Mouse (Mus musculus) kidney, postnatal 36 days (tissue): ENCODE measurements around the gene Nrl.
A peak's percentile ranks its signal among the peaks of the same experiment; 100 is the strongest.

ENCODE experiments used
- DNase-seq, 2 experiments: peaks; one replicate each; pipeline ENCODE4 v3.0.0; 2021 to 2022; ENCODE audit warnings: mixed read lengths in 2 of 2

The Nrl gene

DNA sequence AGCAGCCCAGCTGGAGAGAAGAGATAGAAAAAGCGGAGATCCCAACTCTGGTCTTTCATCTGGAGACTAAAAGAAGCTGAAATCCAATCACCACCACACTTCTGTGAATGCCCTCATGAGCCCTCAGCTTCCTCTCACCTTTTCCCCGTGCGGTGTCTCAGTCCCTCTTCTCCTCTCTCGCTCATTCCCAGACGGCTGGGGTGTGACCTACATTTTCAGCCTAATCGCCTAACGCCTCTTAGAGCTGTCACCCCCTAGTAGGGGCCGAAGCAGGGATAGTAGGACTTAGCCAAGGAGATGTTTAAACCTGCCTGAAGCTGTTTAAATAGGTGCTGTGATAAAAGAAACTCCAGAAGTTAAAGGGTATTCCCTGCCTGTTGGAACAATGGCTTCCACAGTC, at the start of gene Nrl:
Gene Nrl (minus strand): TSS at position 197 of the 400 bp plus-strand sequence.
- no peak for DNase-seq

DNA sequence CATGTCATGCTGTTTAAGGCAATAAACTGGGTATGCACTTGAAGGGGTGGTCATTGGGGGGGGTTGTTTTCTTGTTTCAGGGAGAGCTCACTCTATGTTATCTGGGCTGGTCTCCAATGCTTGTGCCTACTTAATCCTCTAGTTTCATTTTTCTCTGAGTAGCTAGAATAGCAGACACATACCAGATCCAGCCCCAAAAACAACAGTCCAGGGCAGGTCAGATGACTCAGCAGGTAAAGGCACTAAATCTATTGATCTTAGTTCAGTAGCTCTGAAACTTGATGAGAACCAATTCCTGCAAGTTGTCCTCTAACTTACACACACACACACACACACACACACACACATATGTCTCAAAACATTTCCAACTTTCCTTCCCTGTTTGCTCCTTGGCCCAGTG, 47.0 kb upstream of the Nrl start:
- no peak for DNase-seq

DNA sequence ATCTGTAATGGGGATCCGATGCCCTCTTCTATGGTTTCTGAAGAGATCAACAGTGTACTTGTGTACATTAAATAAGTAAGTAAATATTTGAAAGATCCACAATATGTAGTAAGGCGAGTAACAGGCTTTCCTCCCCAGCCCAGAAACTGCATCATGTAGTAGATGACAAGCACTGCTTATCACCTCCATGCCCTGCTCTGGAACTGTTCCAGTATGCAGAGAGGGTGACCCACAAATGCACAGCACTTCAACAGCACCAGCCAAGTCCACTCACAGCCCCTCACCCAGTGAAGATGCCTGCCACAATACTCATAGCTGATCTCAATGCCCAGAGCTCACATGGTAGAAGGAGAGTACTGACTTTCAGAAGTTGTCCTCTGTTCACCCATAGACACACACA, 45.8 kb upstream of the Nrl start:
- DNase-seq: no peak

DNA sequence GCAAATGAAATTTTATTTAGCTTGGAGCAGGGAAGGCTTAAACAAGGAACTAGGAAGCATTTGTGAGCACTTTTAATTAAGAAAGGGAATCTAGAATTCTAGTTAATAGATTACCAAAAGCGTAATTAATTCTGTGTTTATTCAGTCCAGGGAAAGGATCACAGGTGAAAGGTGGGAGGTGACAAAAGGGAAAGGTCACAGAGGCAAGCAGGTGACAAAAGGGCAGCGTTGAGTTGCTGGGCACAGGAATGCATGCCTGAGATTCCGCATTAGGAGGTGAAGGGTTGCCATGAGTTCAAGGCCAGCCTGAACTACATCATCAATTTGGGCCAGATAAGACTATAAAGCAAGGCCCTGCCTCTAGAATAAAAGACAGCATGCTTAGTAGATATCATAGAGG, 42.7 kb upstream of the Nrl start:
- DNase-seq: peak; percentile 53 to 69

DNA sequence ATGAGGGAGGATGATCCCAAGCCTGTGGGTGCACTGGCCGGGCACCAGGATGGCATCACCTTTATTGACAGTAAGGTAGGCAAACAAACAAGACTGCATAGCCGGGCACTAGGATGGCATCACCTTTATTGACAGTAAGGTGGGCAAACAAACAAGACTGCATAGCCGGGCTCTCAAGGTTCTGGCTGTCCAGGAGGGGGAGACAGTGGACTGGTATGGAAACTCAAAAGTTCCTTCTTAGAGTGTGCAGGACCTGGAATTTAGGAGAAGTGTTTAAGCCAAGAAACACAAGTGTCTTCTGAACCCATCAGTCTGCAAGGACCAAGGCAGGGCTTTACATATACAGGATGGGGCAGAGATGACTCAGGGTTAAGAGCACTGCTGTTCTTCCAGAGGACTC, 41.0 kb upstream of the Nrl start:
- DNase-seq: peak in 1 of 2 experiments; percentile 40

DNA sequence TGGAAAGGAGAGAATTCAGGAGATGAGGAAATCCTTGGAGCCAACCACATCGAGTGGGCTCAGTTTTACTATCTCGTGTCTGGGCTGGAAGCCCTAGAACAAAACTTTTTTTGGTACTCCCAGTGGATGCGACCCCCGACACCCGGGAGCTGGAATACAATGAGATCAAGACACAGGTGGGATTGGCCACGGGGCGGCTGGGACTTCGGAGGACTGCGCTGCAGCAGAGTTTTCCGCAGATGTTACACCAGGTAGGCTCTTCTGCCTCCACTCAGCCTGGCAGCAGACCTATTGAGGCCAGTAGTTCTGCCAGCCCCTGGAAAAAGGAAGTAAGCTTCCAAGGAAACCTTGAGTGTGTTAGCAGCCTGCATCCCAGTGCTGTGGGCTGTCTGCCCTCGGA, 38.5 kb upstream of the Nrl start:
- DNase-seq: no peak

DNA sequence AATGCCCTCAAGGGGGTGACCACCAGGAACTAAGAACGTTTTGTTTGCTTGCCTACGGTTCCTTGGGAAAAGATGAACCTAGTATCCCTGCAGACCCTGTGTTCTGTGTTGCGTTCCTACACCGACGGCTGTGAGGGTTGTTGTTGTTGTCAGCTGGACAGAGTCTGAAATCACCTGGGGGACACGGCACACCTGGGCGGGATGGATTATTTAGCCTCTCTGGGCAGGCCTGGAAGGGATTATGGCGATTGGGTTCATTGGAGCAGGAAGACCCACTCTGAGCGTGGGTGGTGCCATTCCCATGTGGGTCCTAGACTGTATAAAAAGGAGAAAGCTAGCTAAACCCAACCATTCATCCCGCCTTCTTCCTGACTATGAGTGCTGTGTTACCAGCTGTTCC, 37.1 kb upstream of the Nrl start:
- peak in 1 of 2 experiments; percentile 38 for DNase-seq

DNA sequence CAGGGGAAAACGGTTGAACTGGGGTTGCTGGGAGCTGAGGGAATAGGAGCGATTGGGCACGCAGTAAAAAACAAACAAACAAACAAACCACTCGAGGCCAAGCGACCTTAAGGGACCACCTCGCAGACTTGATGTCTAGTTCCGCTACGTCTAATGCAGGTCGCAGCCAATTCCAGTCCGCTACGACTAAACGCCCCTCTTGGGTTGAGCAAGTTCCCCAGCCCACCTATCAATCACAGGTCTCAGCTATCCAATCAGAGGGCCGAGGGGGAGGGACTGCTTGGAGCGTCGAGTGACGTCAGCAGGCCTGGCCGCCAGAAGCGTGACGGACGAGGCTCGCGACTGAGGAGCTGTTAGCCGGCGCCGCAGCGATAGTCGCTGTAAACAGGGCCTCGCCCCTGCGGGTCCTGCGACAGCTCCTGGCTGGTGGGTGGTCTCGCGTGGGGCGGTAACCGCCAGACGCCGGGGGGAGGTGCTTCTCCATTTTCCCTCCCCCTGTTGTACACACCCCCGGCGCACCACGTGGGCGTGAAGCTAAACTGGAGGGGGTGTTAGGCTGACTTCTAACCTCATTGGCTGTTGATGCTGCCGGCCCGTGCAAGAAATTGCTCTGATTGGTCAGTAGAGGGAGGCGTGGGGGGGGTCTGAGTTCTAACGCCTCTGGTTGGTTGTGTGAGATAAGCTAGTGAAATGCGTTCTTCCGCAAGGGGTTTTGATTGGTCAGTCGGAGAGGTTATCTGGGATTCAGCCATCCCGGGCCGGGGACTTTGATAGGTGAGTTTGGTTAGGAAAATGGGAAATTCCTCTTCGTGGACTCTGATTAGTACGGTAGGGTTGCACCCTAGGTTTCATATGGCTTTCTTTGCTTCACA, 35.7 kb upstream of the Nrl start, which contains the start of gene A730061H03Rik:
Gene A730061H03Rik (minus strand): TSS at position 205 of the 872 bp plus-strand sequence.
- peak; percentile 99 to 100 for DNase-seq

DNA sequence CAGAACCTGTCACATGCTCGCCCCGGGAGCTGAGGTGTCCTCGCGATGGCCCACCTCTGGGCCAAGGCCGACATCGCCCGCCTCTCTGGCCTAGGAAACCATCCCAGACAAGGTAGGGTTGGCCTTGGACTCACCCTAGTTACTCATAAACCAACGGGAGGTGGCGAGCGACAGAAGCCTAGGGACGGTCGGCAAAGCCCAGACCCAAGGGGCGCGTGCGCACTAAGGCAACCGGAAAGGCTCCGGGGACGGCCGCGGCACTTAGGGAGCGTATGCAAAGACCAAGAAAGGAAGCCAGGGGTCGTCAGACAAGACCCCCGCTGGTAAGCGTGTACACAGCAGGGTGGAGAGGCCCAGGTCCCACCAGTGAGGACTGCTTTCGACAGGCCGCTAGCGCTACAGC, 35.0 kb upstream of the Nrl start, which contains the start of gene Dcaf11:
Gene Dcaf11 (plus strand): TSS at position 208 of the 403 bp plus-strand sequence.
- peak; percentile 96 to 97 for DNase-seq

DNA sequence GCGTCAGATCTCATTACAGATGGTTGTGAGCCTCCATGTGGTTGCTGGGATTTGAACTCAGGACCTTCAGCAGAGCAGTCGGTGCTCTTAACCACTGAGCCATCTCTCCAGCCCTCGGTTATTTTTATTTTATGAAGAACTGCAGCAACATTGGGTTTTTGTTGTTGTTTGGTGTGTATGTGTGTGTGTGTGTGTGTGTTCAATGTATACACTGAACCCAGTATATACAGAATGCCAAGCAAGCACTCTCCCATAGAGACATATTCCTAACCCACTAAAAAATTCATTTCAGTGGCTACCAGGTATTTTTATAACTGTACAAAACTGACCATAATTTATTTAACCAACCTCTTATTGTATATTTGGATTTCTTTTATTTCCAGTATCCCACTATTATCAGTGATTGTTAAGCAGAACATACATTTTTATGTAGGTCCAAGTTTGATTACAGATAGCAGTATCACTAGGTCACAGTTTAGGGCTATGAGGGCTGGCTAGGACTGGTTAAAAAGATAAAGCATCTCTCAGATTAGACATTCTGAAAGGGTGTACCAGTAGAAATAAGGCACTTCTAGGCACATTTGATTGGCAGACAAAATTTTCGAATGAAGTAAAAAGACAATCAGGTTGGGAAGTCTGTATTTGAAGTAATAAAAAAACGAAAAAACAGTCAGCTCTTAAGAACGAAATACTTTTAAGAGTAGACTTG, 34.1 kb upstream of the Nrl start:
- no peak for DNase-seq

DNA sequence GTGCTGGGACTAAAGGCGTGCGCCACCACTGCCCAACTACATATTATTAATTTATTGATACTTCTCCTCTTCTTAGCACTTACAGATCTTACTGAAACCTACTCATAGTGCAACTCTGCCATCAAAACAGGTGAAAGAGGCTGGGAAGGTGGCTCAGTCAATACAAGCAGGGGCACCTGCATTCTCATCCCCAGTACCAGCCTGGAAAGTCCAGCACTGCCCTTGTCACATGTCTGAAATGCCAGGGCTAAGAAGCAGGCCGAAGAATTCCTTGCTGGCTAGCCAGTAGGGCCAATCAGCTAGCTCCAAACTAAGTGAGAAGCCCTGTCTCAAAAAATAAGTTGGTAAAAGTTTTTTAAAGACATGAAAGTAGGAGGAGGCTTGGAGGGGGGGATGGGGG, 32.8 kb upstream of the Nrl start:
- DNase-seq: peak; percentile 43 to 44

DNA sequence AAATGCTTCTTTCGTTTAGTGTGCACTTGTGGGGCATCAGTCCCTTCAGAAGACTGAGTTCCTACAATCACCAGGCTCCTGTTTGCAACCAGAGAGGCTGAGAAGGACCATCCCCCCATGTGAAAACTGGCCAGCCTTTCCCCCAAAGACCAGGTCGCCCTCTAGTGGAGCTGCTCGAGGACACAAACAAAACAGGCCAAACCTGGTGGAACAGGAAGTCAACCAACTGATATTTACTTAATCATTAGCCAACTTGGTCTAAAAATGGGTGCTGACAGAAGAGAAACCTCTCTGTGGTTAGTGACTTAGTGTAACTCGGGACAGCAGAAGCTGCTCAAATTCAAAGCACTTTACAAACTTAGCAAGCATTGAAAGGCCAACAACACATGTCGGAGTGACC, 32.2 kb upstream of the Nrl start:
- DNase-seq: peak; percentile 90 to 93

DNA sequence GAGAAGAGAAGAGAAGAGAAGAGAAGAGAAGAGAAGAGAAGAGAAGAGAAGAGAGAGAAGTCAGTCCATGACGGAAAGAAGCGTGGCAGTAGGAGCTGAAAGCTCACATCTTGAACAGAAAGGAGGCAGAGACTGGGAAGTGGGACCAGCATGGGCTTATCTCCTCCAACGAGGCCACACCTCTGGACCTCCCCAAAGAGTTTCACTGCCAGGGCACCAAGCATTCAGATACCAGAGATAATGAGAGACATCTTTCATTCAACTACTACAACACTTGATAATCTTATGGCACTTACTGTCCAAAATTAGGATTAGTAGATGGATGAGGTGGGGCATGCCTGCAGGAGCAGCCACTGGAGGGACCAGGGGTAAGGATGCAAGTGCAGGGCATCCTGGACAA, 31.0 kb upstream of the Nrl start:
- DNase-seq: no peak

DNA sequence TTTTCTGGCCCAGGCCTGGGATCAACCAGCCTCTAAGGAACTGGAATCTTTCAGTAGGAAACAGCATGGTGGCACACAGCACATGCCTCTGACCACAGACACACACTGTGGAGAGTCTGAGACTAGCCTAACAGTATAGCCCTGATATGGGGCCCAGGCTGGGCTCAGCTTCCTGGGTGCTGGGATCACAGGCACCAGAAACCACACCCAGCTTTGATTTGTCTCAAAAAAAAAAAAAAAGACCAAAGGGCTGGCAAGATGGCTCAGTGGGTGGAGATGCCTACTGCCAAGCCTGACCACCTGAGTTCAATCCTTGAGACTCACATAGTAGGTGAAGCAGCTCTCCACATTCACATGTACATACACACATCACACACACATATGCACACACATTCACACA, 29.9 kb upstream of the Nrl start:
- DNase-seq: no peak

DNA sequence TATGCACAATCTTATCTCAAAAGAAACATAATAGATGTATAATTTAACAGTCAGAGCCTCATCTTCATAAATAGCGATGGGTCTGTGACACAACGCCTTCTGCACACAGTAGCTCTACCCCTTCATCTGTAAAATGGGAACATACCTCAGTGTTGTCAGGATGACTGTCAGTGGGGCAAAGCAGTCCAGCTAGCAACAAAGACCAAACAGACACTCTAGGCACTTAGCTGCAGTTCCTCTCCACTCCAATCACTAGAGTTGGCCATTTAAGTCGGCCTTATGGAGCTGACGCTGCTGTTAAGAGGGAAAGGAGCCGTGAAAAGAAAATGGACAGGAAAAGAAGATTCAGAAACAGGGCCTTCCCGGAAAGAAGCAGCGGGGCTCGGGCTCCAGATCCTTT, 27.0 kb upstream of the Nrl start:
- no peak for DNase-seq

DNA sequence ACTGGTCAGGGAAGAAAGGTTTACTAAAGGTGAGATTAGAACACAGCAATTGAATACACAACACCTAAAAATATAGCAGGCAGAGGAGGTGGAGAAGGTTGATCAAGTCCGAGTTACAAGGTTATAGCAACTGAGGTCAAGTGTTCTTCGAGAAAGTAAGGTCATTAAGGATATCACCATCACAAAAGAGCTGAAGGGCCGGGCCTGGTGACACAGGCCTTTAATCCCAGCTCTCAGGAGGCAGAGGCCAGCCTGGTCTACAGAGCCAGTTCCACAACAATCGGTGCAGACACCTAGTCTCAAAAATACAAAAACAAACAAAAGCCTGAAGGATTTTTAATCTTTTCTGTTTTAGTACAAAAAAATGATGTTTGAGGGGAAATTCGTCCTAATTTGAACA, 26.6 kb upstream of the Nrl start:
- no peak for DNase-seq

DNA sequence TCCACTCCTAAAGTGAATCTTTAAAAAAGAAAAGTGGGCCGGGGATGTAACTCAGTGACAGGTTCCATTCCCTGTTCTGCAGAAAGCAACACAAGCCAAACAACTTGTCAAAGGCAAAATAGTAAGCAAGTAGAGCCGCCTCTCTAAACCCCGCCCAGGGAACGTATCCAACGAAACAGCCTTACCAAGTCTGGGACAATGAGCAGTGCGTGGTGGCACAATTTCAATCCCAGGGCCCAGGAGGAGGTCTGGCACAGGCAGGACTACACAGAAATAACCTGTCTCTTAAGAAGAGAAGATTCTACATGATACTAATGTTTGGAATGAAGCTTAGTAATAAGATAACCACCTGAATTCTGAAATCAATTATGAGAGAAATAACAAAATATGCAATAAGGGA, 25.4 kb upstream of the Nrl start:
- DNase-seq: no peak

DNA sequence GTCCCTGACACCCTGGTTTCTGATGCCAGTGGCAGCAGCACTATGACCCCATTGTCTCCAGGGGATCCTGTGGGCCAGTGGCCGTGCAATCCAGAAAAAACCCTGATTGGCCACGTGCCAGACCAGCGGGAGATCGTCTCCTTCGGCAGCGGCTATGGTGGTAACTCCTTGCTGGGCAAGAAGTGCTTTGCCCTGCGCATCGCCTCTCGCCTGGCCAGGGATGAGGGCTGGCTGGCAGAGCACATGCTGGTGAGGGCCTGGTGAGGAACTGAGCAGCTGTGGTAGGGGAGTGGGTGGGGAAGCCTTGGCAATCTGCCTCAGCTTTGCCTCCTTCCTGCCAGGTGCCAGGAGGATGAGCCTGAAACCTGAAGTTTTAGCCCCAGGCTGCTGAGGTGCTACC, 19.6 kb upstream of the Nrl start:
- no peak for DNase-seq

DNA sequence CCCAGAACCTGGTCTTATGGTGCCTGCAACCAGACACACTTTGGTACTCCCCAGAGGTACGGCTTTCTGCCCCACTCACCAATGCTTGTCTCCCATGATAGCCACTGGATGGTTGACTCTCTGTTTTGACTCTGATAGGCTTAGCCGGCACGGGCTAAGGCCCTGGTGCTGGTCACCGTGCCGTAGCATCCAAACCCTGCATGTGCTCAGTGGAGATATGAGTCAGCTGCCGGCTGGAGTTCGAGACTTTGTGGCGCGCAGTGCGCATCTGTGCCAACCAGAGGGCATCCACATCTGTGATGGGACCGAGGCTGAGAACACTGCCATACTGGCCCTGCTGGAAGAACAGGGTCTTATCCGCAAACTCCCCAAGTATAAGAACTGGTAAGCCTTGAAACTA, 17.5 kb upstream of the Nrl start:
- no peak for DNase-seq

DNA sequence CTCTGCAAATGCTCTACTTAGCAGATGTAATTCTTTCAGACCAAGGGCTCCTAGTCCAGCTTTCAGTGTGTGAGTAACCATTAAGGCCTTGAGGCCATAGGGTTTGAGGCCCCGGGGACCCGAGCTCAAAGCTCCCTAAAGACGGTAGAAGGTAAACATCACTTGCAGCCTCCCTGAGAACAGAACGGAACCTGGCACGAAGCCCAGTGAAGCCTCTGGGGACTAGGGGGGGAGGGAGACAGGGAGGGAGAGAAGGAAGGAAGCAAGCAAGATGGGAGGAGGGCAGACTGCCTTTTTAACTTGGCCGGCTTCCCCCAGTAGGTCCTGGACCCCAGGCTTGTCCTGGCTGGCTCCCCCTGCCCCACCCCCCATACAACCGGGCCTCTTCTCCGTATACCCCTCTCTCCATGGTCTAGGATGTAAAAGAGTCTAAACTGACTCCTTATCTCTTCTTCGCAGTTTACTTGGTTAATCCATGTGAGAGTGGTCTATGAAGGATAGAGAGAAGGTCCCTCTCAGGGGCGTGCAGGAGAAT, 16.1 kb upstream of the Nrl start:
- peak; percentile 77 to 87 for DNase-seq

DNA sequence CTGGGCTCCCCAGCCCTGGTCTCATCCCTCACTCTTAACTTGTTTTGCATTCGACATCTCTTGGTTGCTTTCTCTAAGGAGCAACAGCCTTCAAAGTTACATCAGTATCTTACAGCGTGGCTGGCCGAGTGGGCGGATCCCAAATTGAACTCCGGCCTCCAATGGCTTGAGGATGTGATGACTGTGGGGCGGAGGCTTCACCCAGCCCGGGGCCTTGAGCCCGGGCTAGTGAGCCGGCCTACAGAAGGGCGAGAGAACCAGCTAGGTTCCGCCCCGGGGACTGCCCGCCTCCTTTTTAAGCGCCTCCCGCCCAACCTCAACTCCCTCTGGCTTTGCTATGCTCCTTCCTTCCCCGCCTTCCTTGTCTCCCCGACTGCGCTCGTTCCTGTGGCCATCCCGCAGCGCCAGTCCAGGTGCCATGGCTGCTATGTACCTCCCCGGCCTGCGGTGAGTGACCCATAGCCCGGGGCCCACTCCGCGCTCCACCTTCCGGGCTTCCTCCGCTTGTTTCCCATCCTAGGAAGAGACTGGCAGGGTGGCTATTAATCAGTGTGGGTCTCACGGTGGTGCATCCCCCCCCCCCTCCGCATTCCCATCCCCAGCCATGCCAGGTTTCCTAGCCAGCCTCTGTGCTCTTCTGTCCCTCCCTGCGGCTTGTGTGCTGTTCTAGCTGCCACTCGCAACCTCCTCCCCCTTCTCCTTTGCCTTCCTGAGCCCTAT, 15.4 kb upstream of the Nrl start, which contains the start of gene Pck2:
Gene Pck2 (plus strand): TSS at position 200 of the 720 bp plus-strand sequence.
- DNase-seq: peak; percentile 90 to 94

DNA sequence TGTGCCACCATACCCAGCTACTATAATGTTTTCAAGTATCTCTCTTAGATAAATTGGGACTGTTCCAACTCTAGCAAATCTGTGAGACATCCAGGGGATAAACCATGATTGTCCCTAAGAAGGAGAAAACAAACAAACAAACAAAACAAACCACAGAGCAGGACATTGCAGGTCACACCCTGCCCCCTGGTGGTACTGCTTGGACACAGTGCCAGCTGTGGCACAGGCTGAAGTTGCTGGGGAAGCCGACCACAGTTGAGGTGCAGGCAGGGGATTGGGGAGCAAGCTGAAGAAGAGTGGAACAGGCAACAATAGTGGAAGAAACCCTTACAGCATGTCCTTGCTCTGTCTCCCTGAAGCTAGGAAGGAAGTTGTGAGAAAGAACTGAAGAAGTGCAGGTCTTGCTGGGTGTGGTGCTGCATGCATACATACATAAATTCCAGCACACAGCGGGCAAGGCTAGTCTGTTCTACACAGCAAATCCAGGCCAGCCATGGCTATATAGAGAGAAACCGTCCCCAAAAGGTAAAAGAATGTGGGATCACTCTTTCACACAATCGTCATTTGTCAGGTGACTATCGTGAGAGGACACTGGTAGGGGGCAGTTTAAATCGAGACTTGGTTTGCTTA, 11.4 kb upstream of the Nrl start:
- peak; percentile 47 to 86 for DNase-seq
